Mouse (Mus musculus) mesoderm, embryonic 11.5 days (tissue): ENCODE results near the gene Cyp27a1.
A peak's percentile ranks its signal among the peaks of the same experiment; 100 is the strongest.

Experiments
- DNase-seq: peaks from one replicate; pipeline ENCODE4 v3.0.0-alpha.2; 2012; ENCODE audit warnings: low read depth, low spot score

Cyp27a1 gene

GRCm38 (mm10) chr1:74718113-74718512, 4.7 kb downstream of the Cyp27a1 start:
- DNase-seq: no peak

GRCm38 (mm10) chr1:74719281-74719680, 5.9 kb downstream of the Cyp27a1 start:
- no peak for DNase-seq

- DNase-seq: no peak
Observed at GRCm38 (mm10) chr1:74721657-74722056, 8.3 kb downstream of the Cyp27a1 start.

- DNase-seq: peak; percentile 23
Observed at GRCm38 (mm10) chr1:74723748-74724147, 10.4 kb downstream of the Cyp27a1 start.

GRCm38 (mm10) chr1:74726114-74726513, 12.7 kb downstream of the Cyp27a1 start:
- DNase-seq: no peak

GRCm38 (mm10) chr1:74726674-74727073, 13.3 kb downstream of the Cyp27a1 start:
- DNase-seq: no peak

- no peak for DNase-seq
Observed at GRCm38 (mm10) chr1:74728446-74728845, 15.1 kb downstream of the Cyp27a1 start.

- DNase-seq: no peak
Observed at GRCm38 (mm10) chr1:74736977-74737376, 23.6 kb downstream of the Cyp27a1 start.

- DNase-seq: no peak
Observed at GRCm38 (mm10) chr1:74737500-74737899, 24.1 kb downstream of the Cyp27a1 start.

GRCm38 (mm10) chr1:74740846-74741245, 27.5 kb downstream of the Cyp27a1 start:
- DNase-seq: no peak

- no peak for DNase-seq
Observed at GRCm38 (mm10) chr1:74747335-74747734, 34.0 kb downstream of the Cyp27a1 start.

GRCm38 (mm10) chr1:74748643-74749271, 35.4 kb downstream of the Cyp27a1 start, which contains the start of gene Prkag3:
Gene Prkag3, minus strand, starts transcription at chr1:74749221.
- DNase-seq: peak; percentile 61

GRCm38 (mm10) chr1:74749301-74749700, 35.9 kb downstream of the Cyp27a1 start:
- peak; percentile 38 for DNase-seq

GRCm38 (mm10) chr1:74750683-74751082, 37.3 kb downstream of the Cyp27a1 start:
- DNase-seq: no peak

GRCm38 (mm10) chr1:74752150-74752549, 38.8 kb downstream of the Cyp27a1 start:
- no peak for DNase-seq

- no peak for DNase-seq
Observed at GRCm38 (mm10) chr1:74752833-74753232, 39.5 kb downstream of the Cyp27a1 start.

GRCm38 (mm10) chr1:74753266-74753974, 40.0 kb downstream of the Cyp27a1 start:
- DNase-seq: no peak

GRCm38 (mm10) chr1:74754175-74754785, 40.9 kb downstream of the Cyp27a1 start:
- DNase-seq: no peak

GRCm38 (mm10) chr1:74759773-74760172, 46.4 kb downstream of the Cyp27a1 start:
- DNase-seq: peak; percentile 63

GRCm38 (mm10) chr1:74763081-74763480, 49.7 kb downstream of the Cyp27a1 start:
- peak; percentile 89 for DNase-seq

GRCm38 (mm10) chr1:74770727-74771466, 57.5 kb downstream of the Cyp27a1 start:
- peak; percentile 56 for DNase-seq

GRCm38 (mm10) chr1:74771467-74771844, 58.1 kb downstream of the Cyp27a1 start:
- DNase-seq: no peak

GRCm38 (mm10) chr1:74771845-74771930, 58.3 kb downstream of the Cyp27a1 start, which contains the start of gene Wnt6:
Gene Wnt6, plus strand, starts transcription at chr1:74771892.
- DNase-seq: no peak
